Mouse (Mus musculus) induced T-regulatory cell, adult 2 months (primary cell): ENCODE measurements around the gene Elfn1.

Experiments used
- DNase-seq: peaks from one replicate; pipeline ENCODE4 v3.0.0-alpha.2; 2012; ENCODE audit warnings: low read depth

Elfn1 gene

GRCm38 (mm10) chr5:139911506-139911905, 3.8 kb downstream of the Elfn1 start:
- DNase-seq = no peak

- no peak for DNase-seq
Observed at GRCm38 (mm10) chr5:139912121-139912771, 4.5 kb downstream of the Elfn1 start.

- DNase-seq = no peak
Observed at GRCm38 (mm10) chr5:139921666-139922065, 13.9 kb downstream of the Elfn1 start.

- no peak for DNase-seq
Observed at GRCm38 (mm10) chr5:139923867-139924266, 16.1 kb downstream of the Elfn1 start.

- DNase-seq = no peak
Observed at GRCm38 (mm10) chr5:139930102-139930501, 22.4 kb downstream of the Elfn1 start.

- peak; percentile 76 for DNase-seq
Observed at GRCm38 (mm10) chr5:139930927-139931351, 23.2 kb downstream of the Elfn1 start.

GRCm38 (mm10) chr5:139931947-139932540, 24.3 kb downstream of the Elfn1 start:
- peak; percentile 64 for DNase-seq

- peak; percentile 84 for DNase-seq
Observed at GRCm38 (mm10) chr5:139932595-139933271, 25.0 kb downstream of the Elfn1 start.

GRCm38 (mm10) chr5:139933476-139933875, 25.7 kb downstream of the Elfn1 start:
- peak; percentile 73 for DNase-seq

GRCm38 (mm10) chr5:139936431-139936830, 28.7 kb downstream of the Elfn1 start:
- DNase-seq = peak; percentile 42

- no peak for DNase-seq
Observed at GRCm38 (mm10) chr5:139944697-139945096, 37.0 kb downstream of the Elfn1 start.

GRCm38 (mm10) chr5:139945715-139946364, 38.1 kb downstream of the Elfn1 start:
- no peak for DNase-seq

GRCm38 (mm10) chr5:139947446-139947845, 39.7 kb downstream of the Elfn1 start:
- peak; percentile 73 for DNase-seq

GRCm38 (mm10) chr5:139948552-139948951, 40.8 kb downstream of the Elfn1 start:
- DNase-seq = no peak

- DNase-seq = no peak
Observed at GRCm38 (mm10) chr5:139949363-139949762, 41.6 kb downstream of the Elfn1 start.

GRCm38 (mm10) chr5:139949975-139950578, 42.3 kb downstream of the Elfn1 start:
- no peak for DNase-seq

GRCm38 (mm10) chr5:139956859-139957258, 49.1 kb downstream of the Elfn1 start:
- DNase-seq = peak; percentile 34

- no peak for DNase-seq
Observed at GRCm38 (mm10) chr5:139959741-139960140, 52.0 kb downstream of the Elfn1 start.

- DNase-seq = no peak
Observed at GRCm38 (mm10) chr5:139964391-139964790, 56.6 kb downstream of the Elfn1 start.

- no peak for DNase-seq
Observed at GRCm38 (mm10) chr5:139965596-139965995, 57.9 kb downstream of the Elfn1 start.

- DNase-seq = no peak
Observed at GRCm38 (mm10) chr5:139969151-139969948, 61.6 kb downstream of the Elfn1 start.
